Mouse (Mus musculus): ENCODE results near the gene Caskin1. TPM values are rescaled to one million over a fixed set of nuclear protein-coding genes. Genes with fewer than 3 reads are reported as not detected.
A peak's percentile ranks its signal among the peaks of the same experiment; 100 is the strongest.
"Not testable (repeated sequence)": the region's sequence is repeated elsewhere in the genome, so short reads cannot be mapped to it uniquely, and the experiment has no call there.

Gene Caskin1
- total RNA-seq (2021): under 1 TPM; 0.10 to 0.43 TPM
- long read RNA-seq, experiment 1: 0 reads
- long read RNA-seq, experiment 2: 0 reads

DNA sequence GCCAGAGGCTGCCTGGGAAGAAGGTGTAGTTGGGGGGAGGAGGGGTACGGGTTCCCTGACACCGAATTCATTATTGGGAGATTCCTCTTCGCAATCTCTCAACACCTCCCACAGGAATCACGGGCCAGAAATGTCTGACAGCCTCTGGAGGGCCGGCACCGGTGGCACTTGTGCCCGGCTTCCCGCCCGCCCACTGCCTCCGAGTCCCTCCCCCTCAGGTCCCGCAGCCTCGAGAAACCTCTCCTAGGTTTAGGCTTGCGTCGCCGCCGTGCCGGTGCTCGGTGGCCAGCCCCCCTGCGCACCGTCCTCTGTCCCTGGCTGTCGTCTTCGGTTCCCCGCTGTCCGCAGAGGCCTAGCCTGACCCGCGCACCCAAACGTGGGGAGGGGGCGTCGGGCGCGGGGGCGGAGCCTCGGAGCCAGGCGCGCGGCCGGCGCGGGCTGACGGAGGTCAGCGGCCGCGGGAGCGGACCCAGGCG lies at the start of gene Caskin1:
Gene Caskin1, plus strand, starts transcription at position 416 of the 476 bp plus-strand sequence.
- no peak for DNase-seq

DNA sequence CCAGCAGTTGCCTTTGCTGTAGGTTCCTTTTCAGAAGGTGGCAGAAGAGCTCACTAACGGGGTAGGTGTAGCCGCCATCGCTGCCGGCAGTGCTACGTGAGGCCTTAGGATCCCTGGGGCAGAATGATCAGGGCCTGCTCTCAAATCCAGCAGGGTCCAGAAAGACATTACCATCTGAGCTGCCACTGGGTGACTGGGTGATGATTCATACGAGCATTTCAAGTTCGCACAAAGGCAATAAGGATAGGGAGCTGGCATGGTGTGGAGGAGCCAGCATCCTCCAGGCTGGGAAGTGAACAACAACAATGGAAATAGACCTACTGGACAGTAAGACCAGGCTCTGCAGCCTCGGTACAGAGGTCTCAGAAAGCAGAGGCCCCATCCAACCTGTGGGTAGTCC lies 48.0 kb upstream of the Caskin1 start:
- intact Hi-C loops (cut with DNase I): no loop called here
- DNase-seq: no peak

More for the DNA sequence above, at the start of gene Caskin1:
- intact Hi-C loops (cut with DNase I): no loop called here

DNA sequence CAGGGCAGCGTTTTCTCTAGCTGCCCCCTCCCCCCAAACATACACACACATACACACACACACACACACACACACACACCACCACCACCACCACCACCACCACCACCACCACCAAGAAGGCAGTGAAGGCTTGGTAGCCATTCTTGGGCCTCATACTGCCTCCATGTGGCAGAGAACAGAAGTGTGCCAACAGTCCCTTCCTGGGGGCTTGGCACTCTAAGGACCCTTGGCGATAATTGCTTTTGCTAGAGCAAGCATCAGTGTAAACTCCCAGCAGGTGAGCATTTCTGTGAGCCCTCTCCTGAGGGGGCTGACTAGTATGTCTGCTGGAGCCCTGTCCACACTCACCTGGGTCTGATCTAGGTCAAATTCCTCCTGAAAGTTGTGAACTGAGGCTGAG lies 47.3 kb upstream of the Caskin1 start:
- intact Hi-C loops (cut with DNase I): no loop called here
- no peak for DNase-seq

DNA sequence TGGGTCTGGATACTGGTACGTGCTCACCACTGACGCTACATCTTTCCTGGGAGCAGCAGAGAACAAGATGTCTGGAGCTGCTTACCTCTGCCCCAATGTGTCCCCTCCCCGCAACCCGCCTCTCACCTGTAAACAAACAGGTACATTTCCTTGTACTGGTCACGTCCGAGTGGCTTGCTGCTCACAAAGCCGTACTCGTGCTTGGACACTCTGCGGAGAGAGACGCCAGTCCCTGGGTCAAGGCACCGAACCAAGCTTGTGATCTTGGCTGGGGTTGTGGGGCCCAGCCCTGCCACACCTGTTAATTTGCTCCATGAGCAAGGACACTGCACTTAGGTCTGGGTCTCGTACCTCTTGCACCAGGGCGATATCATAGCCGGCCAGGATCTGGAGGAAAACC lies 46.3 kb upstream of the Caskin1 start:
- DNase-seq: no peak
- intact Hi-C loops (cut with DNase I): no loop called here

DNA sequence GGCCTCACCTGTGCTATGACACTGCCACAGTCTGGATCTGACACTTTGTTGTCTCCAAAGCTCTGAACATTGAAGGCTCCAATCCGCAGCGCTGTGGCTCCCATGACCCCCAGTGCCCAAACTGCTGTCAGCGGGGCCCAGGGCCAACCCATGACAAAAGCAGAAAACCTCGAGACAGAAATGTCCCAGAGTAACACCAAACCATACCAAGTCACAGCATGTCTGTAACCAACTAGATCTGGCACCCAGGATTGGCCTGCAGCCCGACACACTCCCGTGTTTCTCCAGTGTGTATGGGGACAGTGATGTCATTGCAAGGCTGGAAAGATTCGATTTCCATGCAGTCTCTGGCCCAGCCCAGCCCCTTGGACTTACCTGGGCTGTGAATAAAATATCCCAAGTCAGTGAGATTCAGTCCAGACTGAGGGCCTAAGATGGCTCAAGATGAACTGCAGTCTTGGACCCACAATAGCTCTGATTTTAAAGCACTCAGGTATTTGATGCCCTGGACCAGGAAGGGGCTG lies 45.7 kb upstream of the Caskin1 start, which contains the start of gene Dnase1l2:
Gene Dnase1l2, minus strand, starts transcription at position 474 of the 524 bp plus-strand sequence.
- intact Hi-C loops (cut with DNase I): no loop called here
- DNase-seq: no peak

DNA sequence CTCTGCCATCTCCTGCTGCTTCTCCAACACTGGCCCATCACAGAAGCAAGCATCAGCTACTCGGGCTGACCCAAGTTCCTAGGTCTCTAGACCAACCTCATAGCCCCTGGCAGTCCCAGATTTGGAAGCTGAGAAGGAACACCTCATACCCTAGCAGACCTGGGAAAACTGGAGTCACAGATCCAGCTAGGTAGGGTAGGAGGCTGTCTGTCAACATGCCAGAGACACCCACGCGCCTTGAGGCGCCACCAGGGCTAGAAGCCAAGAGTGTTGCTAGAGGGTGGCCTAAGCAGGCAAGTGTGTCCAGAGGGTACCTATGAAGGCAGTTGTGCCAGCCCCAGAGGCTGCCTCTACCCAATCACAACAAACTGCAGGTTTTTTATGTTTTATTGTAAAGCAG lies 45.0 kb upstream of the Caskin1 start:
- DNase-seq: no peak
- intact Hi-C loops (cut with DNase I): no loop called here

DNA sequence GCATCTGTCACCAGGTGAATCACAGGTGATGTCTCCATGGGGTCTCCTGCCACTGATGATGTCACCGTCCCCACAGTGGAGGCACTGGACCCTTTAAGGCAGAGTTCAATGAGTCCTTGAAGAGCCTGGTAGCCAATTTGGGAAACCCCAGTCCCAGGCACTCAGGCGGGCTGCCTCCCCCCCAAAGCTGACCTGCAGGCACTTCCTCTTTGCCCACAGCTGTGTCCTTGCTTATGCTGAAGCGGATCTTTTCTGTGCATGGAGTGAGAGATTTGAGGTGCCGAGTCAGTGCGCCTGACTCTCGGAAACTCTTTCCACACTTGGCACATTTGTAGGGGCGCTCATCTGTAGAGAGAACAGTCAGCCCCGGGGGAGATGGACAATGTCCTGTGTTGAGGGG lies 41.8 kb upstream of the Caskin1 start:
- intact Hi-C loops (cut with DNase I): no loop called here

DNA sequence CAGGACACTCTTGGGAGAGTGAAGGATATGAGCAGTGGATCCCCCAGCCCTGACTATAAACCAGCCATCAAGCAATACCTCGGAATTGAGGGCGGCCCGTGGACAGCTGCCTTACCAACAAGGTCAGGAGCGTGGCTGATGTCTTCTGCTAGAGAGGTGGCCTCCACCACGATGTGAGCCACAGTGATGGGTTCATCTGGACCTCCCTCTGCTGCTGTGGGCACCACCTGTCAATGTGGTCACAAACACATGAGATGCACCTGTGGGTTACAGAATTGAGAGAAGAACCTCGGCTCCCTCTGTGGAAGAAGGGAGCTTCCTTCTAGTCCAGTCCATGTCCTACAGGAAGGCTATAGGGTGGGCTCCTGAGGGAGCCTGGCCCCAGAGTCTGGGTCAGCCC lies 38.9 kb upstream of the Caskin1 start:
- no peak for DNase-seq
- intact Hi-C loops (cut with DNase I): no loop called here

More for the DNA sequence above, 41.8 kb upstream of the Caskin1 start:
- DNase-seq: no peak

DNA sequence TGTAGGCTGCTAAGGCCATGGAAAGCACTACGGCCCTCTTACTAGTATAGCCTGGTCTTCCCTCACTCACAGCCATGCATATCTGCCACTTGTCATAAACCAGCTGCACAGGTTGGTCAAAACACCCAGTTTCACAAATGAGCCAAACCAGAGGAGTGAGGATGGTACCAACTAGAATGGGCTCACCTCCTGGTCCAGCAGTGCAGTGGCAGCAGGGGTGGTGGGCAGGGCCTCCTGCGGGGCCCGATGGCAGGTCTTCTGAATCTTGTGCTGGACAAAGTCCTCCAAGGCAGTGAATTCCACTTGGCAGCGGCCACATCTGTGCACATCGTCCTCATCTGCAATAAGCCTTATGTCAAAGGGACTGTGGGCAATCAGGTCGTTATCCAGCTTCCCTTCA lies 37.2 kb upstream of the Caskin1 start:
- intact Hi-C loops (cut with DNase I): no loop called here
- DNase-seq: no peak

DNA sequence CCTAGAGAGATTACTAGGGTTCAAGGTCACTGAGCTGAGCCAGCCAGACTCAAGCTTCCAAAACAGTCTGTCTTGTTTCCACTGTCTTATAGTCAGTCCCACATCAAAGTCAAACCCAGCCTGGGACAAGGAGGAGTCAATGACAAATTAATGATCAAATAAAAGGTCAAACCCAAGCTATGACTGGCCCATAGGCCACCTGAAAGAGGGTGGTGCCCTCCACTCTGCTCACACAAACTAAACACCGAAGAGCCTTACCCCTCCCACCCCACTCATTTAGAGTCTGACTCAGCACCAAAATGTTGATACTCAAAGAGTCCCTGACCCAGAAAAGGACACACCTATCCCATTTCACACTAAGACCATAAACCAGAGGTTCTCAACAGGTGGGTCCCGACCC lies 35.0 kb upstream of the Caskin1 start:
- intact Hi-C loops (cut with DNase I): no loop called here

DNA sequence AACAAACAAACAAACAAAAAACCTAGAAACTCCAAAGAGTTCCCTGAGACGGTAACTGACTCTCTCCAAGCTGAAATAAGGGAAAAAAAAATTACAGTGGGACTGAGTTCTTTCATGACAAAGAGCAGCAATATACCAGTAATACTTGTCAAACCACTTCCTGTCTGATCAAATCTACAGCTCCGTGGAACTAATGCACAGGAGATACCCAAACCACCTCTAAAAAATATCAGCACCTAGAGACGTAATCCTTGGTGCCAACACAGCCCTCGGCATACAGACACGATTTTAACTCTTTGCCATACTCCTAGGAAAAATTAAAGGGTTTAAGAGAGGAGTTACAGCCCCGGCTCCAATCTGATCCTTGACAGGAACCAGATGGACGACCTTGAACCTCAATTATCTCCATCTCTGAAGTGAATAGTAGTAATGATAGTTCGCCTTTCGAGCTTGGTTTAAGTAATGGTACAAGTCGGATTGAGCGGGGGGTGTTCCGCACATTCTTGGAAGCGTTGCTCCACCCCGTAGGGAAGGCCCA lies 34.1 kb upstream of the Caskin1 start:
- intact Hi-C loops (cut with DNase I): loop anchor here (2.0 kb wide), 1 partner anchor 27 kb away; the partner anchor contains the start of gene Eci1
- DNase-seq: no peak

More for the DNA sequence above, 35.0 kb upstream of the Caskin1 start:
- no peak for DNase-seq

DNA sequence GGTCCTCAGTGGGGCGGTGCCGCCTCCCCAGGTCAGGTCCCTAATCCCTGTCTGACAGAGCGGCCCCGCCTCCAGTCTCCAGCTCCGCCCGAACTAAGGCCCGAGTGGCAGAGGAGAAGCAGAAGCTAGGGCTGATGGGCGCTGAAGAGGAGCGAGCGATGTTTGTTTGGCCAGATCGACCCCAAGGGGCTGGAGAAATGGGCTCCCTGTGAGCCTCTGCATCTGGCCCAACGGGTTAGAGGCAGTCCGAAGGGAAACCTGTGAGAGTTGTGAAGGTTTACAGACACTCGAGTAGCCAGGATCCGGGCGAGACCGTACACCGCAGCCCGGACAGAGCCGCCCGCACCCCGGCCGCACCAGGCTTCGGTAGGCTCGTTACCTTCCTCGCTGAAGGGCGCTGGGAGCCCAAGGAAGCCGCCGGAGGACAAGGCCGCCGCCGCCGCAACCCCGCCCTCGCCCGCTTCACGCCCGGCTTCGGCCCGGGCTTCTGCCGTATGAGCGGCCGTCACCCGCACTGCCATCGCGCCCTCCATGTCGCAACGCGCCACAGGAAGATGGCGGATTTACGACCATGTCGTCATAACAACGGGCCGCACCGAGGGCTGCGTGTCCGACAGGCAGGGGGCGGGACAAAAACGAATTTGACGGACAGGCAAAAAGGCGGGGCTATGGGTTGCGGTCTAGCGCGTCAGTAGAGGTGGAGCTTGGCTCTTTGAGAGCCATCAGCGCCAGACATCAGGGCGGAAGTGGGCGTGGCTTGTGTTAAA lies 33.5 kb upstream of the Caskin1 start:
- intact Hi-C loops (cut with DNase I): loop anchor here (2.0 kb wide), 1 partner anchor 28 kb away; the partner anchor contains the start of gene Eci1
- peak; percentile 98 to 100 for DNase-seq

DNA sequence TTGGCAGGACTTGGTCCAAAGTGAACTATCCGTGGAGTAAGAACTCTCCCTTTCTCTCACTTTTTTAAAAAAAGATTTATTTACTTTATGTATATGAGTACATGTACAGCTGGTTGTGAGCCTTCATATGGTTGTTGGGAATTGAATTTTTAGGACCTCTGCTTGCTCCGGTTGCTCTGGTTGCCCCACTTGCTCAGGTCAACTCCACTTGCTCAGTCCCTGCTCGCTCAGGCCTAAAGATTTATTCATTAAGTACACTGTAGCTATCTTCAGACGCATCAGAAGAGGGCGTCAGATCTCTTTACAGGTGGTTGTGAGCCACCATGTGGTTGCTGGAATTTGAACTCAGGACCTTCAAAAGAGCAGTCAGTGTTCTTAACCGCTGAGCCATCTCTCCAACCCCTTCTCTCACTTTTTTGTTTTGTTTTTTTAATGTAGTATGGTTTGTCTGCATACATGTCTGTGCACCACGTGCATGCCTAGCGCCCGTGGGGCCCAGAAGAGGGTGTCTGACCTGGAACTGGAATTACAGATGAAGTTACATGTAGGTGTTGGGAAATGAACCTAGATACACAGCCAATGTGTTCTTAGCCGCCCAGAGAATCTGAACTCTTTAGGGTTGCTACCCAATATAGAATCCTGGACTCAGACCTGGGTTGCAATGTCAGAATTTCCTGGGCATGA lies 32.7 kb upstream of the Caskin1 start:
- intact Hi-C loops (cut with DNase I): loop anchor here (2.0 kb wide), 1 partner anchor 29 kb away; the partner anchor contains the start of gene Eci1
- DNase-seq: not testable (repeated sequence)

DNA sequence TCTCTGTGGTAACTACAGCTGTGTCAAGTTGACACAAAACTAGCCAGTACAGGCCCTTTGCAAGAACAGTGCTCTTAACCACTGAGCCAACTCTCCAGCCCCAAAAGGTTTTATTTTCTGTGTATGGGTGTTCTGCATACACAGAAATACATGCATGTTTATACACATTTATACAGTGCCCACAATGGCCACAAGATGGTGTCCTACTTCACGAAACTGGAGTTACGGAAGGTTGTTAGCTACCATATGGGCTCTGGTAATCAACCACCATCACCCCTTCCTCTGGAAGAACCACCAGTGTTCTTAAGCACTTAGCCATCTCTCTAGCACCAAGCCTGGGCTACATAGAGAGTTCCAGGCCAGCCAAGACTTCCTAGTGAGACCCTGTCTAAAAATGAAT lies 26.8 kb upstream of the Caskin1 start:
- no peak for DNase-seq
- intact Hi-C loops (cut with DNase I): no loop called here

DNA sequence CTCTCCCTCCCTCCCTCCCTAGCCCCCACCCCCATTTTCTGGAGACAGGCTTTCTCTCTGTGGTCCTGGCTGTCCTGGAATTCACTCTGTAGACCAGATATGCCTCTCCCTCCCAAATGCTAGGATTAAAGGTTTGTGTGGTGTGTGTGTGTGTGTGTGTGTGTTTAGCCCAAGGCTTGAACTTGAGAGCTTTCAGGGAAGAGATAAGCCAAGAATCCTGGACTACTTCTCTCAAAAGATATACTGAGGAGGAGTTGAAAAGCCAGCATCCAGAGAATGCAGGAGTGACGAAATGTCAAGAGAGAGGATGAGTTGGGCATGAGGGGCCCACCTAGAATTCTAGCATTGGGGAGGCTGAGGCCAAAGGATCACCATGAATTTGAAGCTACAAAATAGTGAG lies 25.5 kb upstream of the Caskin1 start:
- DNase-seq: no peak
- intact Hi-C loops (cut with DNase I): no loop called here

DNA sequence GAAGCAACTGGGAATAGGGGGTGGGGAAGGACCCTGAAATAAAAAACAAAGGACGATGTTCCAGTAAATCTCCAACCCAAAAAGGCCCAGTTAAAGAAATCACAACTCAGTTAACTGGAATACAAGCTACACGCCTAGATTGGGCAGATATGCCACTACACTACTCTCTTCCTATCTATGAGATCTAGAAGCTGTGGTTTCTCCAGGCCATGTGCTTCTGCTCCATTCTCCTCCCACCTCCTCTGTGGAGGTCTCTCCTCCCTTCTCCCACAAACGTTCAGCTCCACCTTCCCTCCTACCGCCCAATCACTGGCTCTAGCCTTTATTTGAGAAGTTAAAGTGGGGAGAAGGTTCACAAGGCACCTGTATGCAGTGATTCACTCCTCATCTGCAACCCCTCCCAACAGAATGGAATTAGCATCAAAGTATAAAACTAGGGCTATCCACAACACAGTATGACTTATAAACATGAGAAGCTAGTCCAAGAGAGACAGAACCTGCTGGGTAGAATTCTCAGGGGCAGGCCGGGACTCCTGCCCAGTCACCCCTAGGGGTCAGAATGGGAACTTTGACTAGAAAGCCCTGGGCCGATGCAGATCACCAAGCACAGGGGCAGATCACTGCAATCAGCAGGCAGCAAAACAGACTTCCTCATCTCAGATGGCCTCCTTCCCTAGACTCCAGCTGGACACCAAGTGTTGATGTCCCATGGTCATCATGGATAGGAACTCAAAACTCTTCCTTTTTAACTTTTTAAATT lies 24.8 kb upstream of the Caskin1 start:
- no peak for DNase-seq
- intact Hi-C loops (cut with DNase I): no loop called here

DNA sequence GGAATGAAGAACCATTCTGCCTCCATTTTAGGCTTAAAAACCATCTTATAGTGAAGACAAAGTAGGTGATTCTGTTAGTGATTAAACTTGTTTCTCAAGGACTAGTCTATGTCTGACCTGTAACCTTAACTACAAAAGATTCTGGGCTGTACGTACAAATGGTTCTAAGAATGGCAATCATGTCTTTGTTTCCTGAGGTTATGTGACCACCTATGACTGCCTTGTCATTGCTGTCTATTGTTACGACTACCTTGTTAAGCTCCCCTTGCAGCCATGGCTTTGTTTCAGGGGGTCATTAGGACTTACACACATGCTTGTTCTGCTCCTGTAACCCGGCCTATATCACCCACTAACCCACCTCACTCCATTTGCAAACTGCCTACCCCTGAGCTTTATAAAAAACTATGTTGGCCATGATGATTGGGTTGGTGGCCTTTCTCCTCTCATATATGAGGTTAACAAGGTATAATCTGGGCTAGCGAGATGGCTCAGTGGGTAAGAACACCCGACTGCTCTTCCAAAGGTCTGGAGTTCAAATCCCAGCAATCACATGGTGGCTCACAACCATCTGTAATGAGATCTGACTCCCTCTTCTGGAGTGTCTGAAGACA lies 19.7 kb upstream of the Caskin1 start:
- no peak for DNase-seq
- intact Hi-C loops (cut with DNase I): no loop called here

DNA sequence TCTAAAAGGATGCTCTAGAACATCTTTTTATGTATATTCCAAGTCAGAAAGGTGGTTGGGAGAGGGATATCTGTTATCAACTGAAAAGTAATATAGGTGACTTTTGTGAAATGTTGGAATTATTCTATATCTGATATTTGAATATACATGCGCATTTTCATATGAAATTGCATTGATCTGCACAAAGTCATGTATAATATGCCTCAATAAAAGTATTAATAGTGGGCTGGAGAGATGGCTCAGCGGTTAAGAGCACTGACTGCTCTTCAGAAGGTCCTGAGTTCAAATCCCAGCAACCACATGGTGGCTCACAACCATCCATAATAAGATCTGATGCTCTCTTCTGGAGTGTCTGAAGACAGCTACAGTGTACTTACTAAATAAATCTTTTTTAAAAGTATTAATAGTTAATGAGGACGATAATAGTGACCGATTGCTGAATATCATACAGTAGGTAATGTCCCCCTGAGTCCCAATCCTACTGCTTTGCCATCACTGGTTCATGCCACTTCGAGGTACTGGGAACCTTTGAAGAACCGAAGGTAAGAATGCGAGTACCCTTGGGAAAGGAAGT lies 19.0 kb upstream of the Caskin1 start:
- no peak for DNase-seq
- intact Hi-C loops (cut with DNase I): no loop called here

DNA sequence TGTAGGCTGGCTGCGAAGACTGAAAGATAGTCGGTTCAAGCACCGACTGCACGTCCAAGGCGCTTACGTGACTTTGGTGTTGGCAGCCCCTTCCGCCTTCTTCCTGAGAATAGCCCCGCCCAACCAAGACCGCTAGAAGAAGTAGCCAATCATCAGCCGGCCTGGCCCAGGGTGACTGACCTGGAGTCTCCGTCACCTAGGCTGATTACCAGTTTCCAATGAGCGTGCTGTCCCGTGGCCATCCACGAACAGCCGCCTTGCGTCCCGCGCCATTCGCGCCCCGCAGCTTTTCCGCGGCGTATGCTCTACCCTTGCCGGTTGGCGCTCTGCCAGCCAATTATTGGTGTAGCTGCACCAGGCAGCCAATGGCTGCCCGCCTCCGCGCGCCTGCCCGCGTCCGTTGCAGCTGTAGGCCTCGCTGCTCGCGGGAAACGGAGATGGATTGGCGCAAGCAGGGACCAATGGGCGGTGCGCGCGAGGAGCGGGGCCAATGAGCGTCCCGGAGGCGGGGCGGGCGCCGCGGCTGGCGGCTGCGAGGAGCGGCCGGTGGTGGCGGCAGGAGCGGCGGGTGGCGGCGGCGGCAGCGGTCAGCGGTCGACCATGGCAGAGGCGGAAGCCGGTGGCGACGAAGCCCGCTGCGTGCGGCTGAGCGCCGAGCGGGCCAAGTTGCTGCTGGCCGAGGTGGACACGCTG lies 18.3 kb upstream of the Caskin1 start, which contains the start of the genes E4f1 and Pgp:
Gene E4f1, minus strand, starts transcription at position 404 of the 693 bp plus-strand sequence.
Gene Pgp, plus strand, starts transcription at position 483 of the 693 bp plus-strand sequence.
- DNase-seq: peak; percentile 99
- intact Hi-C loops (cut with DNase I): no loop called here
